Mouse (Mus musculus) bone marrow, adult 2 months (tissue): ENCODE measurements around the gene Olfr1271. TPM values are rescaled to one million over a fixed set of nuclear protein-coding genes. Genes with fewer than 3 reads are reported as not detected.
"Not testable (repeated sequence)": the region's sequence is repeated elsewhere in the genome, so short reads cannot be mapped to it uniquely, and the experiment has no call there.

Experiments used
- H3K27ac ChIP-seq: fragments of 200-500 bp; 2 replicates; pipeline ENCODE4 v1.5.1; 2012; ENCODE audit warnings: low read depth, mild to moderate bottlenecking, control low read depth, inconsistent platforms, low read length; ENCODE audit not compliant: control insufficient read depth, poor library complexity, insufficient read depth
- H3K4me1 ChIP-seq: fragments of 200-500 bp; 2 replicates; pipeline ENCODE4 v1.6.1; 2011; ENCODE audit warnings: low read length; ENCODE audit not compliant: control insufficient read depth, insufficient read depth
- H3K4me3 ChIP-seq: fragments of 200-500 bp; replicated peaks from 2 replicates; pipeline ENCODE3; 2011; ENCODE audit warnings: mild to moderate bottlenecking, low read depth, low read length, control low read depth; ENCODE audit not compliant: control insufficient read depth
- CTCF ChIP-seq: fragments of 200-500 bp; IDR thresholded peaks from 2 replicates; pipeline ENCODE4 v1.5.1; 2011; ENCODE audit warnings: low read length, control low read depth; ENCODE audit not compliant: control insufficient read depth, insufficient read depth
- POLR2A ChIP-seq: fragments of 200-500 bp; IDR thresholded peaks from 2 replicates; pipeline ENCODE4 v1.6.1; 2011; ENCODE audit warnings: low read depth, mild to moderate bottlenecking, control low read depth, low read length, borderline replicate concordance; ENCODE audit not compliant: control insufficient read depth
- WGBS: fragments of 180-500 bp; shearing (Covaris S2); methylation state at CpG from one replicate; pipeline ENCODE4 v1.1.7; 2018; 5-methylcytosine and 5-hydroxymethylcytosine counted together
- polyA plus RNA-seq: library from polyadenylated mRNA; stranded (reverse); fragments of >200 nt; gene quantifications from 2 replicates; pipeline ENCODE4 v1.2.4, GENCODE M21; 2011; ENCODE audit warnings: low replicate concordance; ENCODE audit not compliant: missing spikeins, insufficient read depth, insufficient read length

Olfr1271 gene
- polyA plus RNA-seq: 0.25 and 0.97 TPM in 2 replicates

- WGBS: 80% methylated on average over 2 of the region's 2 CpGs
- no peak within 1 kb of the TSS for H3K27ac ChIP-seq
- H3K4me1 ChIP-seq: no peaks in the 10 kb centered on the region
- TF ChIP-seq POLR2A (no peak), CTCF (no peak)
- H3K4me3 ChIP-seq: no peak within 1 kb of the TSS
These were observed at the start of gene Olfr1271 for GRCm38 (mm10) chr2:90270932-90271331. Gene Olfr1271, minus strand, starts transcription at chr2:90271032.

- Histone ChIP-seq H3K4me3 (no peak within 1 kb of the TSS), H3K4me1 (no peaks in the 10 kb centered on the region), H3K27ac (no peak within 1 kb of the TSS)
- WGBS: 86% methylated on average over 6 of the region's 6 CpGs
- no peak for TF ChIP-seq CTCF
These were observed 21.9 kb upstream of the Olfr1271 start, which contains the start of gene Olfr1272 for GRCm38 (mm10) chr2:90292741-90293140. Gene Olfr1272, minus strand, starts transcription at chr2:90292841.

- TF ChIP-seq POLR2A: no peak
- TF ChIP-seq CTCF: no peak
- 87% methylated on average over 4 of the region's 4 CpGs for WGBS
- no peak within 1 kb of the TSS for H3K4me3 ChIP-seq
- H3K4me1 ChIP-seq: no peaks in the 10 kb centered on the region
- H3K27ac ChIP-seq: no peak within 1 kb of the TSS
These were observed 13.3 kb downstream of the Olfr1271 start, which contains the start of gene Olfr142 for GRCm38 (mm10) chr2:90257492-90257891. Gene Olfr142, minus strand, starts transcription at chr2:90257592.

- not testable (repeated sequence) for H3K4me1 ChIP-seq, H3K27ac ChIP-seq, H3K4me3 ChIP-seq
- WGBS: no CpG with 5 or more reads among the region's 6 CpGs
These were observed 46.4 kb downstream of the Olfr1271 start, which contains the start of gene Olfr1506 for GRCm38 (mm10) chr2:90224393-90224792. Gene Olfr1506, minus strand, starts transcription at chr2:90224493.

Other genes starting within 250 kb of the Olfr1271 start
- 0.31 TPM in 1 of 2 replicates, not detected in the other for gene Olfr1264, start 245.5 kb downstream of the Olfr1271 start, polyA plus RNA-seq
- not detected in 2 replicates for gene Olfr1265, start 235.7 kb downstream of the Olfr1271 start, polyA plus RNA-seq
- not detected in 2 replicates for gene Olfr140, start 207.4 kb downstream of the Olfr1271 start, polyA plus RNA-seq
- gene Olfr1269, start 149.6 kb downstream of the Olfr1271 start, polyA plus RNA-seq: not detected in 2 replicates
- not detected in 2 replicates for gene Olfr32, start 128.7 kb downstream of the Olfr1271 start, polyA plus RNA-seq
- not detected in 2 replicates for gene Olfr1270, start 117.9 kb downstream of the Olfr1271 start, polyA plus RNA-seq
- gene Olfr1506, start 46.5 kb downstream of the Olfr1271 start, polyA plus RNA-seq: 4.3 and 7.4 TPM in 2 replicates
- not detected in 2 replicates for gene Olfr142, start 13.4 kb downstream of the Olfr1271 start, polyA plus RNA-seq
- not detected in 2 replicates for gene Olfr1272, start 21.8 kb upstream of the Olfr1271 start, polyA plus RNA-seq
- gene Gm13769, start 51.2 kb upstream of the Olfr1271 start, polyA plus RNA-seq: not detected in 2 replicates
- not detected in 2 replicates for gene Olfr1274-ps, start 127.7 kb upstream of the Olfr1271 start, polyA plus RNA-seq